Mouse (Mus musculus): ENCODE results near the gene Stx1a. TPM values are rescaled to one million over a fixed set of nuclear protein-coding genes. Genes with fewer than 3 reads are reported as not detected.
"Not testable (repeated sequence)": the region's sequence is repeated elsewhere in the genome, so short reads cannot be mapped to it uniquely, and the experiment has no call there.

Stx1a gene
- polyA plus RNA-seq, 1 experiment from 2014 or later: 11.3 TPM

- not testable (repeated sequence) for H3K9ac ChIP-seq; H3K9me3 ChIP-seq; ATAC-seq (ENCODE audit: insufficient number of reproducible peaks, low FRiP score, low TSS enrichment, low read depth); H3K4me2 ChIP-seq; H3K4me1 ChIP-seq; H3K27me3 ChIP-seq; H3K27ac ChIP-seq; H3K4me3 ChIP-seq
- peaks cover 78% of the 10 kb centered on the region for H3K36me3 ChIP-seq
- WGBS: 85% methylated on average over 5 of the region's 6 CpGs
These were observed 26.0 kb downstream of the Stx1a start for GRCm38 (mm10) chr5:135049268-135049667.

GRCm38 (mm10) chr5:135053356-135053755, 30.1 kb downstream of the Stx1a start:
- no peak overlapping the region for H3K27ac ChIP-seq
- no peak overlapping the region for H3K4me2 ChIP-seq
- no peaks in the 10 kb centered on the region for H3K4me1 ChIP-seq
- no peak for ATAC-seq (ENCODE audit: insufficient number of reproducible peaks, low FRiP score, low TSS enrichment, low read depth)
- peaks cover 79% of the 10 kb centered on the region for H3K36me3 ChIP-seq
- no peak overlapping the region for H3K9ac ChIP-seq
- no peak overlapping the region for H3K4me3 ChIP-seq
- no peaks in the 10 kb centered on the region for H3K9me3 ChIP-seq
- no peaks in the 10 kb centered on the region for H3K27me3 ChIP-seq
- 92% methylated on average over 12 of the region's 12 CpGs for WGBS

DNA sequence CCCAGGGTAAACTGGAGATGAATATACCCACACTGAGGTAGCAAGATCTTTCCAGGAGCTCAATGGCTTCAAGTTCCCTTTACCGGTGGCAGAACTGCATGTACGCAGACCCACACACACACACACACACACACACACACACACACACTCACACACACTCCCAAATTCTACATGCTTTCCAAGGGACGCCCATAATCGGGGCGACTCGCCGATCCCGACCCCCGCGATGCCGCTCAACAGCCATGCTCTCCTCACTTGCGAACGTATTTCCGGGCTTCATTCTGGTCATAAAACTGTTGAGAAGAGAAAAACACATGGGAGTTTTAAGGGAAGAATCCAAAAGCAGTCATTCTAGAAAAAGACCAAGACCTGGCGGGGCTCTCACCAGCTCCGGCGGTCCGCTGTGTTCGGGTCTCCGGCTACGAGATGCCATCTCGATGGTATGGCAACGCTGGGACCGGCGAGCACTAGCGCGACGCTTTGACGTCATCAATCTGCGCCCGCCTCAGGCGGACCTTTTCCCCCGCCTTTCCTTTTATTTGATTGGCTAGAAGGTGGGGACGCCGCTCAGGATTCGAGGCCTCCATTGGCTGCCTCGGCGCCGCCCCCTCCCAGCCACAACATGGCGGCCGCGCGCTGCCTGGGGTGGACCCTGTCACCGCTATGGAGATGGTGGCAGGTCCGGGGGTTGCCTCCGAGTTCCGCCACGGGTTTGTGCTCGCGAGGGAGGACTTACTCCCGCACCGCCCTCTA, 40.5 kb downstream of the Stx1a start, which contains the start of gene Dnajc30:
Gene Dnajc30, plus strand, starts transcription at position 574 of the 753 bp plus-strand sequence.
- peaks cover 61% of the 10 kb centered on the region for H3K36me3 ChIP-seq
- peak; percentile 93 for ATAC-seq (ENCODE audit: insufficient number of reproducible peaks, low FRiP score, low TSS enrichment, low read depth)
- H3K27ac ChIP-seq: peak within 1 kb of the TSS; percentile 69

GRCm38 (mm10) chr5:135064382-135064766, 41.1 kb downstream of the Stx1a start:
- H3K9ac ChIP-seq: peak overlapping the region; percentile 79
- H3K27ac ChIP-seq: peak overlapping the region; percentile 69
- no peaks in the 10 kb centered on the region for H3K9me3 ChIP-seq
- H3K4me1 ChIP-seq: peaks cover 21% of the 10 kb centered on the region
- H3K36me3 ChIP-seq: peaks cover 55% of the 10 kb centered on the region
- peak overlapping the region; percentile 93 for H3K4me2 ChIP-seq
- under 1% methylated on average over 40 of the region's 40 CpGs for WGBS
- ATAC-seq (ENCODE audit: insufficient number of reproducible peaks, low FRiP score, low TSS enrichment, low read depth): no peak
- H3K4me3 ChIP-seq: peak overlapping the region; percentile 95
- H3K27me3 ChIP-seq: no peaks in the 10 kb centered on the region

More for the DNA sequence above, 40.5 kb downstream of the Stx1a start, which contains the start of gene Dnajc30:
- peak within 1 kb of the TSS; percentile 95 for H3K4me3 ChIP-seq
- H3K4me1 ChIP-seq: peaks cover 21% of the 10 kb centered on the region
- under 1% methylated on average over 52 of the region's 52 CpGs for WGBS
- H3K9me3 ChIP-seq: no peaks in the 10 kb centered on the region
- peak within 1 kb of the TSS; percentile 79 for H3K9ac ChIP-seq
- no peaks in the 10 kb centered on the region for H3K27me3 ChIP-seq
- peak within 1 kb of the TSS; percentile 93 for H3K4me2 ChIP-seq

DNA sequence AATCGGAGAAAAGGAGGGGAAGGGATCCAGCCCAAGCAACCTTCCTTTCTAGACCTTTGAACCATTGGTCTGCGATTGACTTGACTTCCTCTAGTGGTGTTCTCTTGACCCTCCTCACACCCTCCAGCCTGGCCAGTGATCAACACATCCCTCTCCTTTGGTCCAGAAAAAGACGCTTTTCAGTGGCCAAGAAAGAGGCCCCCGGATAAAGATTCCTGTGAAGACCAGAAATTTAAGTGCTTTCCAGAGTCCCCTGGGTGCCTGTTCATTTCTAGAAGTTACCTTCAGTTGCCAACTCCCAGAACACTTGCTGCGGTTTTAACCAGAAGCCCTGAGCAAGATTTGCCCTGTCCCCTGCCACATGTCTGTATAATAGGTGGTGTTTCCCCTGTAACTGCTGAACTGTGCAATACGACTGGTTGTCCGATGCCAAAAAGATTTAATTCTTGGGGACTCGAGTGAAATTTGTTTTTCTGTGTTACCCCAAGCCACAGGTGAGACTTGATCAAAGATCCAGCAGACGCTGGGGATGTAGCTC, 41.7 kb downstream of the Stx1a start, which contains the start of gene Bud23:
Gene Bud23, minus strand, starts transcription at position 51 of the 538 bp plus-strand sequence.
- Histone ChIP-seq H3K27ac (peak within 1 kb of the TSS; percentile 69), H3K36me3 (peaks cover 49% of the 10 kb centered on the region), H3K4me2 (peak within 1 kb of the TSS; percentile 93), H3K4me1 (peaks cover 21% of the 10 kb centered on the region), H3K9ac (peak within 1 kb of the TSS; percentile 79), H3K4me3 (peak within 1 kb of the TSS; percentile 95)
- ATAC-seq (ENCODE audit: insufficient number of reproducible peaks, low FRiP score, low TSS enrichment, low read depth); H3K9me3 ChIP-seq; H3K27me3 ChIP-seq: not testable (repeated sequence)
- 77% methylated on average over 9 of the region's 9 CpGs for WGBS

- H3K4me3 ChIP-seq: no peak overlapping the region
- no peak overlapping the region for H3K27ac ChIP-seq
- no peak for ATAC-seq (ENCODE audit: insufficient number of reproducible peaks, low FRiP score, low TSS enrichment, low read depth)
- H3K27me3 ChIP-seq: no peaks in the 10 kb centered on the region
- H3K4me1 ChIP-seq: peaks cover 21% of the 10 kb centered on the region
- no peak overlapping the region for H3K4me2 ChIP-seq
- no peak overlapping the region for H3K9ac ChIP-seq
- WGBS: 88% methylated on average over 3 of the region's 3 CpGs
- no peaks in the 10 kb centered on the region for H3K9me3 ChIP-seq
- peaks cover 39% of the 10 kb centered on the region for H3K36me3 ChIP-seq
These were observed 42.7 kb downstream of the Stx1a start for GRCm38 (mm10) chr5:135066008-135066407.

DNA sequence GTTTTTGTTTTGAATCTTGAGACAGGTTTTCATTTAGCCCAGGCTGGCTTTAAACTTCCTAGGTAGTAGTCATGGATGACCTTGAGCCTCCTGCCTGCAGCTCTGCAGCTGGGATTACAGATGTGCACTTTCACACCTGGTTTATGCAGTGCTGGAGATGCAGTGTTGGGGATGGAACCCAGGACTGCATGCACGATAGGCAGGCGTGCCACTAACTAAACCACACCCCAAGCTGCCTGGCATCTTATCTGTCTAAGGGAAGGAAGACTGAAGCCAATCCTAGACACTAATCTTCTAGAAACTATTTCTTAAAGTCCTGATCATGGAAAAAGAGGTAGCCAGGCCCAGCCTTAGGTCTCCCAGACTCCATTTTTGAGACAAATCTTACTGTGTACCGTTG, 47.2 kb downstream of the Stx1a start:
- no peak overlapping the region for H3K4me3 ChIP-seq
- H3K9ac ChIP-seq: no peak overlapping the region
- no peak overlapping the region for H3K27ac ChIP-seq
- no peaks in the 10 kb centered on the region for H3K9me3 ChIP-seq
- WGBS: 82% methylated on average over 3 of the region's 3 CpGs
- peaks cover 42% of the 10 kb centered on the region for H3K36me3 ChIP-seq
- no peak for ATAC-seq (ENCODE audit: insufficient number of reproducible peaks, low FRiP score, low TSS enrichment, low read depth)
- peaks cover 20% of the 10 kb centered on the region for H3K4me1 ChIP-seq
- no peaks in the 10 kb centered on the region for H3K27me3 ChIP-seq
- no peak overlapping the region for H3K4me2 ChIP-seq

GRCm38 (mm10) chr5:135072061-135072460, 48.8 kb downstream of the Stx1a start:
- Histone ChIP-seq H3K36me3 (peaks cover 28% of the 10 kb centered on the region), H3K4me1 (peaks cover 20% of the 10 kb centered on the region), H3K4me3 (no peak overlapping the region), H3K27ac (no peak overlapping the region), H3K9ac (no peak overlapping the region), H3K4me2 (no peak overlapping the region), H3K27me3 (no peaks in the 10 kb centered on the region), H3K9me3 (no peaks in the 10 kb centered on the region)
- no peak for ATAC-seq (ENCODE audit: insufficient number of reproducible peaks, low FRiP score, low TSS enrichment, low read depth)
- WGBS: 92% methylated on average over 2 of the region's 2 CpGs

DNA sequence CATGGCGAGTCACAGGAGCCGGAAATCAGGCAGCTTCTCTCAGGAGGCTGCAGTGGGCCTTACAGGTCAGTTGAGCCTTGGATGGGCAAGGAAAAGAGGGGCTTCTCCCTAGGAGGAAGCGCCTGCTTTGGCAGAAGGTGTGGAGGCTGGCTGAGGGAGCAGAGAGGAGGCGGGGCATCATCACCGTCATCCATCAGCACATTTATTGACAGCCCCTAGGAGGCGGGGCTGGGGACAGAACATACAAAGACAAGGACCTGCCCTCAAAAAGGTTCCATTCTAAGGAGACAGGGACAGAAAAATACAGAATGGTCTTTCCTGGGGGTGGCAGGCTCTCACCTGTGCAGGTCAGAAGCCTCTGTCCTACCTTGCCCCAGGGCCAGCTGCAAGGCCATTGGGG, 49.4 kb downstream of the Stx1a start:
- H3K9me3 ChIP-seq: no peaks in the 10 kb centered on the region
- no peak overlapping the region for H3K27ac ChIP-seq
- H3K4me2 ChIP-seq: no peak overlapping the region
- H3K4me3 ChIP-seq: no peak overlapping the region
- 74% methylated on average over 6 of the region's 6 CpGs for WGBS
- peaks cover 23% of the 10 kb centered on the region for H3K4me1 ChIP-seq
- no peaks in the 10 kb centered on the region for H3K27me3 ChIP-seq
- no peak for ATAC-seq (ENCODE audit: insufficient number of reproducible peaks, low FRiP score, low TSS enrichment, low read depth)
- no peak overlapping the region for H3K9ac ChIP-seq
- peaks cover 22% of the 10 kb centered on the region for H3K36me3 ChIP-seq

GRCm38 (mm10) chr5:135073349-135074150, 50.3 kb downstream of the Stx1a start:
- peaks cover 15% of the 10 kb centered on the region for H3K36me3 ChIP-seq
- WGBS: 23% methylated on average over 24 of the region's 26 CpGs
- no peak overlapping the region for H3K27ac ChIP-seq
- no peak overlapping the region for H3K4me3 ChIP-seq
- H3K9me3 ChIP-seq: no peaks in the 10 kb centered on the region
- H3K4me2 ChIP-seq: 0 out of 2 replicates have a peak overlapping the region, but pooled peaks have one; percentile 7
- H3K4me1 ChIP-seq: peaks cover 26% of the 10 kb centered on the region
- H3K9ac ChIP-seq: 0 out of 2 replicates have a peak overlapping the region, but pooled peaks have one; percentile 10
- no peaks in the 10 kb centered on the region for H3K27me3 ChIP-seq
- no peak for ATAC-seq (ENCODE audit: insufficient number of reproducible peaks, low FRiP score, low TSS enrichment, low read depth)

- Histone ChIP-seq H3K4me1 (peaks cover 28% of the 10 kb centered on the region), H3K9ac (no peak overlapping the region), H3K4me2 (no peak overlapping the region), H3K27me3 (no peaks in the 10 kb centered on the region), H3K36me3 (peaks cover 15% of the 10 kb centered on the region), H3K27ac (no peak overlapping the region), H3K4me3 (no peak overlapping the region), H3K9me3 (no peaks in the 10 kb centered on the region)
- ATAC-seq (ENCODE audit: insufficient number of reproducible peaks, low FRiP score, low TSS enrichment, low read depth): no peak
- WGBS: 61% methylated on average over 4 of the region's 4 CpGs
These were observed 52.4 kb downstream of the Stx1a start for GRCm38 (mm10) chr5:135075655-135076054.
